Mouse (Mus musculus) C2C12 (cell line): ENCODE data around the gene Ccl2. TPM values are rescaled to one million over a fixed set of nuclear protein-coding genes. Genes with fewer than 3 reads are reported as not detected.
A peak's percentile ranks its signal among the peaks of the same experiment; 100 is the strongest.

Experiments
- H3K27me3 ChIP-seq: one replicate; pipeline ENCODE4 v1.6.1; 2011; ENCODE audit not compliant: control insufficient read depth, insufficient read depth, insufficient read length
- H3K36me3 ChIP-seq: one replicate; pipeline ENCODE4 v1.6.1; 2011; ENCODE audit not compliant: control insufficient read depth, insufficient read depth
- H3K4me3 ChIP-seq: one replicate; pipeline ENCODE4 v1.5.1; 2011; ENCODE audit warnings: mild to moderate bottlenecking, control low read depth; ENCODE audit not compliant: poor library complexity, insufficient read depth, severe bottlenecking
- H3K79me2 ChIP-seq: one replicate; pipeline ENCODE4 v1.6.1; 2011; ENCODE audit not compliant: control insufficient read depth, insufficient read depth
- H3K79me3 ChIP-seq: one replicate; pipeline ENCODE4 v1.6.1; 2011; ENCODE audit warnings: low read depth, control low read depth
- H3ac ChIP-seq: one replicate; pipeline ENCODE3; 2011; ENCODE audit warnings: low read depth; ENCODE audit not compliant: control insufficient read depth, insufficient read length
- CEBPB ChIP-seq: IDR thresholded peaks from one replicate; pipeline ENCODE4 v1.6.1; 2011; ENCODE audit warnings: low read depth, mild to moderate bottlenecking, control low read depth, moderate library complexity
- CTCF ChIP-seq: IDR thresholded peaks from one replicate; pipeline ENCODE4 v1.5.1; 2011; ENCODE audit not compliant: control insufficient read depth, insufficient read depth, insufficient read length
- FOSL1 ChIP-seq: IDR thresholded peaks from one replicate; pipeline ENCODE4 v1.8.0; 2011; ENCODE audit warnings: mild to moderate bottlenecking, low read length; ENCODE audit not compliant: poor library complexity, insufficient read depth, severe bottlenecking
- MAX ChIP-seq: IDR thresholded peaks from one replicate; pipeline ENCODE4 v1.6.1; 2011; ENCODE audit warnings: mild to moderate bottlenecking, control low read depth
- MYOD1 ChIP-seq: IDR thresholded peaks from one replicate; pipeline ENCODE4 v1.6.1; 2011; ENCODE audit warnings: low read depth; ENCODE audit not compliant: control insufficient read depth, insufficient read length
- MYOG ChIP-seq: IDR thresholded peaks from one replicate; pipeline ENCODE4 v1.6.1; 2011; ENCODE audit not compliant: control insufficient read depth, insufficient read length; ENCODE audit errors: extremely low read depth
- USF1 ChIP-seq: IDR thresholded peaks from one replicate; pipeline ENCODE4 v1.6.1; 2011; ENCODE audit warnings: low read depth, mild to moderate bottlenecking, control low read depth, moderate library complexity
- long read RNA-seq, 2 experiments: library from polyadenylated mRNA; unstranded; transcript quantifications; one replicate each; pipeline ENCODE4 v2.0.0; 2019 to 2020
- polyA plus RNA-seq: library from polyadenylated mRNA; unstranded; fragments of >200 nt; fragmentation: generic; extraction: Trizol; gene quantifications from one replicate; pipeline ENCODE4 v1.2.1, GENCODE M21; 2012; ENCODE audit warnings: missing spikeins

Ccl2 gene
- 31.4 TPM for polyA plus RNA-seq
- long read RNA-seq, experiment 1, transcript Ccl2-201 (3 exons, 813 nt), result major isoform, 81 of 87 reads
- long read RNA-seq, experiment 1, partial matches to known transcripts, result 0 of 87 reads
- long read RNA-seq, experiment 1, other reads (novel, unspliced or antisense), result 5 of 87 reads
- long read RNA-seq, experiment 2, transcript Ccl2-201 (3 exons, 813 nt), result major isoform, 5 of 6 reads
- long read RNA-seq, experiment 2, partial matches to known transcripts, result 0 of 6 reads
- long read RNA-seq, experiment 2, other reads (novel, unspliced or antisense), result 1 of 6 reads

DNA sequence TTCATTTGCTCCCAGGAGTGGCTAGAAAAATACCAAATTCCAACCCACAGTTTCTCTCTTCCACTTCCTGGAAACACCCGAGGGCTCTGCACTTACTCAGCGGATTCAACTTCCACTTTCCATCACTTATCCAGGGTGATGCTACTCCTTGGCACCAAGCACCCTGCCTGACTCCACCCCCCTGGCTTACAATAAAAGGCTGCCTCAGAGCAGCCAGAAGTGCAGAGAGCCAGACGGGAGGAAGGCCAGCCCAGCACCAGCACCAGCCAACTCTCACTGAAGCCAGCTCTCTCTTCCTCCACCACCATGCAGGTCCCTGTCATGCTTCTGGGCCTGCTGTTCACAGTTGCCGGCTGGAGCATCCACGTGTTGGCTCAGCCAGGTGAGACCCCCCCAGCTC is at the start of gene Ccl2:
Ccl2 (plus strand) TSS at position 216 of the 400 bp plus-strand sequence.
- Histone ChIP-seq H3ac (peak within 1 kb of the TSS; percentile 28), H3K4me3 (peak within 1 kb of the TSS; percentile 21), H3K79me2 (peaks cover 15% of the 10 kb centered on the region), H3K79me3 (peaks cover 5% of the 10 kb centered on the region), H3K36me3 (peaks cover 11% of the 10 kb centered on the region), H3K27me3 (no peaks in the 10 kb centered on the region)
- TF ChIP-seq MAX (peak; percentile 18), USF1 (no peak), CEBPB (no peak)

DNA sequence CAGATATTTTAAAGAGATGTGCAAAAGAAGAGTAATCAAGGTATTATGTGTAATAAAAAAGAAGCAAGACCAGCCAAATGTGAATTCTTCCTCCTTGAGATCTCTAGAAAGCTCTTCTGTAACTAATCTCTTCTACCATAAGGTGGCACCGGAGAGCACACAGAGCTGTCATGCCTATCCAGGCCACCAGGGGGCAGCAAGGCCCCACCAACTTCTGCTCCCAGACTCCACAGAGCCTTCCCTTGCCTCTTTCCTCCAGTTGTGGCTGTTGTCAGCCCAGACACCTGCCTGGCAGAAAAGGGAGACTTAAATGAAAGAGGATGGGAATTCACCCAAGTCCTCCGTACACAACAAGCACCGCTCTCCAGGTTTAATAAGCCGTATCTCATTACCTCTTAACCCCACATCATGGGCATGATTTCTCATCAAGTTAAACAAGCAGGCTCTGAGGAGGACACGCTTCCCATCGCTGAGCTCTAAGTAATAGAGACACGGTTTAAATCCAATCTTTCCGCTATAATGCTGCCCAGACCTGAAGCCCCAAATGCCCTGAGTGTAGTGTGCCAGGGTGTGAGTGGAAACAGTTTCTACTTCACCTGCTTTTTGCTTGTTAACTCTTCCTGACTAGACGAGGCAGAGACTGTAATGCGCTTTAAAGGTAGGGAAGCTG is 39.1 kb upstream of the Ccl2 start:
- Histone ChIP-seq H3K79me2 (no peaks in the 10 kb centered on the region), H3ac (no peak overlapping the region), H3K36me3 (no peaks in the 10 kb centered on the region), H3K27me3 (peaks cover 3% of the 10 kb centered on the region), H3K4me3 (no peak overlapping the region), H3K79me3 (no peaks in the 10 kb centered on the region)
- TF ChIP-seq FOSL1, result no peak
- no peak for TF ChIP-seq MYOG
- TF ChIP-seq MAX, result peak; percentile 58
- TF ChIP-seq CTCF, result peak; percentile 99
- no peak for TF ChIP-seq MYOD1

DNA sequence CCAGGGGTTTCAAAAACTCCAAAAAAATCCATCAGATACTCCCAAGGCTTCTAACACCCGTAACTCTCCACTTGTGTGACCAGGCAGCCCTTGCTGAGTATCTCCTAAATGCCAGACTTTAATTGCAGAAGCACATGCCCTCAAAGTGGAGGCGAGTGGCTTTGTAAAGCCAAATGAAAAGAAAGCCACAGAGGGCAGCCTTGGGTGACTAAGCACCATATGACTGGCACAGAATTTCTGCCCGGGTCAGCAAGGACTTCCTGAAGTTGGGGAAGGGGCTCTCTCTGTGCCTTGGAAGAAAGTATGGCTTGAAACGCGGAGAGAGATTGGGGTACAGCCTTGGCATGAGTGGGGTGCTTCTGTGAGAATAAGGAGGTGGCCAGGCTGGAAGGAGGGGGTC is 38.3 kb upstream of the Ccl2 start:
- Histone ChIP-seq H3K79me3 (no peaks in the 10 kb centered on the region), H3K27me3 (no peaks in the 10 kb centered on the region), H3K4me3 (no peak overlapping the region), H3ac (no peak overlapping the region), H3K36me3 (no peaks in the 10 kb centered on the region), H3K79me2 (no peaks in the 10 kb centered on the region)
- no peak for TF ChIP-seq MYOG
- TF ChIP-seq USF1, result no peak
- TF ChIP-seq CTCF, result no peak
- TF ChIP-seq FOSL1, result no peak
- no peak for TF ChIP-seq MAX
- no peak for TF ChIP-seq MYOD1
- TF ChIP-seq CEBPB, result no peak

DNA sequence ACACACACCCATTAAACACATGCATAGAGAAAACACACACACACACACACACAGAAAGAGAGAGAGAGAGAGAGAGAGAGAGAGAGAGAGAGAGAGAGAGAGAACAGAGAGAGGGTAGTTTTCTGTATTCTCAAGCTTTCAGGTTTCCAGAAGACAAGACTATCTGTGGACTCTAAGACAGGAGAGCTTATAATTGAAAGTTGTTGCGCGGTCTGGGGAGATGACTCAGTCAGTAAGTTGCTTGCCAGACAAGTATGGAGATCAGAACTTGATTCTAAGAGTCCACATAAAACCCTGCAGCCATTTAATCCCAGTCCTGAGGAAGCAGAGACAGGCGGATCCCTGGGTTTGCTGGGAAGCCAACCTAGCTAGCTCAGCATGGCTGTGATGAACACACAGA is 36.7 kb upstream of the Ccl2 start:
- H3ac ChIP-seq, result no peak overlapping the region
- no peaks in the 10 kb centered on the region for H3K36me3 ChIP-seq
- no peaks in the 10 kb centered on the region for H3K79me3 ChIP-seq
- H3K4me3 ChIP-seq, result no peak overlapping the region
- TF ChIP-seq CEBPB (no peak), MYOD1 (no peak), MAX (no peak), MYOG (no peak), FOSL1 (no peak), CTCF (no peak), USF1 (no peak)
- no peaks in the 10 kb centered on the region for H3K79me2 ChIP-seq
- no peaks in the 10 kb centered on the region for H3K27me3 ChIP-seq

DNA sequence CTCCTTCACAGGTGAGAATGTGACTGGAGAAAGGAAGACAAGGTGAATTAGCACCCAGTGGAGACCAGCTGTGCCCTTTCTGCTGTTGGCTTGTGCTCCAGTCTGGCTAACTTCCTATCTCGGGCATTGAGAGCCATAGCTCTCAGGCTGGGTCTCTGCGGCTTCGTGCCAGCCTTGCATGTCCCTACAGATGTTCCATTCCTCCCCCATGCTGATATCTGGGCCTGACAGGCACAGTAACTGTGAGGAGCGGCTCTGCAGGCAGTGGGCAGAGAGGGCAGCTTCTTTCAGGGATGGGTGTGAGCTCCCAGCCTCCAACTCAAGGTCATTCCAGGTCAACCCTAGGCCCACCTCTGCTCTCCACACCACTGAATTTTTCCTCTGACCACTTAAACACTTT is 35.9 kb upstream of the Ccl2 start:
- TF ChIP-seq CTCF (no peak), FOSL1 (no peak), CEBPB (no peak), USF1 (no peak), MYOD1 (no peak), MAX (no peak), MYOG (no peak)
- H3K4me3 ChIP-seq, result no peak overlapping the region

DNA sequence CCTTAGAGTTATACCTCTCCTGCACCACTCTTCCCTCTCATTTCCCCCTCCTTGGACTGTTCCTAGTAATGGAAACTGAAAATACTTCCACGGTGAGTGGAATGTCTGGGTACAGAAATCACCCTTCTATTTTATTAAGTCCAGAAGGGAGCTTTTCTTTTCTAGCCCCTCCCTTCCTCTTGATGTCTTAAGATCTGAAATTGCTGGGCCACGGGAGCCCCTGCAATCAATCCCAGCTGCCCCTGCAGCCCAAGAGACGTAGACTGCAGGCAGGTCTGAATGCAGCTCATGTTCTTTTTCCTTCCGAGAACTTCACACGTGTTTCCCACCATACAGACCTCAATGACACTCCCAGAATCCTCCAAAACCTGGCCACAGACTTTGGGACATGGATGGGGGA is 34.8 kb upstream of the Ccl2 start:
- Histone ChIP-seq H3K27me3 (no peaks in the 10 kb centered on the region), H3K36me3 (no peaks in the 10 kb centered on the region), H3K79me3 (no peaks in the 10 kb centered on the region), H3K4me3 (no peak overlapping the region), H3K79me2 (no peaks in the 10 kb centered on the region), H3ac (no peak overlapping the region)
- TF ChIP-seq MAX (no peak), USF1 (no peak), MYOG (no peak), FOSL1 (no peak), CEBPB (no peak), CTCF (no peak), MYOD1 (no peak)

More for the DNA sequence above, 35.9 kb upstream of the Ccl2 start:
- Histone ChIP-seq H3K27me3 (no peaks in the 10 kb centered on the region), H3K36me3 (no peaks in the 10 kb centered on the region), H3K79me2 (no peaks in the 10 kb centered on the region), H3ac (no peak overlapping the region), H3K79me3 (no peaks in the 10 kb centered on the region)
